Mouse (Mus musculus) cerebellum, adult 2 months (tissue): ENCODE data around the gene Lxn. TPM values are rescaled to one million over a fixed set of nuclear protein-coding genes. Genes with fewer than 3 reads are reported as not detected.

ENCODE experiments used
- DNase-seq, 2 experiments: peaks; one replicate each; pipeline ENCODE4 v3.0.0; 2021
- H3K27ac ChIP-seq: fragments of 200-500 bp; 2 replicates; pipeline ENCODE4 v1.5.1; 2012; ENCODE audit warnings: low read length, control low read depth, inconsistent platforms; ENCODE audit not compliant: insufficient read depth
- H3K27me3 ChIP-seq: fragments of 200-500 bp; 2 replicates; pipeline ENCODE4 v1.6.1; 2012; ENCODE audit warnings: inconsistent platforms, mild to moderate bottlenecking, low read length, moderate library complexity; ENCODE audit not compliant: control insufficient read depth, insufficient read depth
- H3K4me1 ChIP-seq: fragments of 200-500 bp; 2 replicates; pipeline ENCODE4 v1.6.1; 2011; ENCODE audit warnings: low read length; ENCODE audit not compliant: control insufficient read depth, insufficient read depth
- H3K4me3 ChIP-seq: fragments of 200-500 bp; replicated peaks from 2 replicates; pipeline ENCODE3; 2011; ENCODE audit warnings: mild to moderate bottlenecking, low read depth, low read length, control low read depth; ENCODE audit not compliant: insufficient read depth
- CTCF ChIP-seq: fragments of 200-500 bp; IDR thresholded peaks from 2 replicates; pipeline ENCODE4 v1.5.1; 2011; ENCODE audit warnings: low read depth, mild to moderate bottlenecking, control low read depth, low read length, moderate library complexity, borderline replicate concordance; ENCODE audit not compliant: insufficient read depth
- POLR2A ChIP-seq: fragments of 200-500 bp; IDR thresholded peaks from 2 replicates; pipeline ENCODE4 v1.6.1; 2011; ENCODE audit warnings: low read length, control low read depth, borderline replicate concordance; ENCODE audit not compliant: insufficient read depth
- WGBS: fragments of 180-500 bp; shearing (Covaris S2); methylation state at CpG from one replicate; pipeline ENCODE4 v1.1.7; 2018; 5-methylcytosine and 5-hydroxymethylcytosine counted together
- polyA plus RNA-seq: library from polyadenylated mRNA; depleted of rRNA; stranded (reverse); fragments of >200 nt; gene quantifications from 2 replicates; pipeline ENCODE4 v1.2.3, GENCODE M21; 2012

The Lxn gene
- polyA plus RNA-seq, 1 experiment: 153 TPM

- DNase-seq: no peak
- WGBS: 73% methylated on average over 2 of the region's 2 CpGs
- Histone ChIP-seq H3K4me1 (0 out of 2 replicates have a peak, but pooled peaks cover 2% of the 10 kb centered on the region), H3K27ac (no peak overlapping the region), H3K27me3 (no peaks in the 10 kb centered on the region), H3K4me3 (no peak overlapping the region)
- no peak for TF ChIP-seq POLR2A
- TF ChIP-seq CTCF: no peak
These were observed 34.3 kb upstream of the Lxn start for GRCm38 (mm10) chr3:67497998-67498397.

- TF ChIP-seq CTCF (no peak), POLR2A (no peak)
- Histone ChIP-seq H3K4me3 (no peak overlapping the region), H3K4me1 (0 out of 2 replicates have a peak, but pooled peaks cover 3% of the 10 kb centered on the region), H3K27me3 (no peaks in the 10 kb centered on the region), H3K27ac (no peak overlapping the region)
- no peak for DNase-seq
- 76% methylated on average over 10 of the region's 10 CpGs for WGBS
These were observed 32.6 kb upstream of the Lxn start for GRCm38 (mm10) chr3:67496310-67496709.

- 67% methylated on average over 8 of the region's 8 CpGs for WGBS
- H3K27ac ChIP-seq: peak overlapping the region; percentile 39; the same call in 1 of the 2 replicates
- H3K4me3 ChIP-seq: no peak overlapping the region
- no peaks in the 10 kb centered on the region for H3K27me3 ChIP-seq
- H3K4me1 ChIP-seq: 0 out of 2 replicates have a peak, but pooled peaks cover 3% of the 10 kb centered on the region
- TF ChIP-seq POLR2A: no peak
- TF ChIP-seq CTCF: no peak
- DNase-seq: no peak
These were observed 29.4 kb upstream of the Lxn start for GRCm38 (mm10) chr3:67493132-67493531.

- no peak for TF ChIP-seq POLR2A
- no peak for TF ChIP-seq CTCF
- no peak overlapping the region for H3K27ac ChIP-seq
- H3K4me1 ChIP-seq: 0 out of 2 replicates have a peak, but pooled peaks cover 3% of the 10 kb centered on the region
- peak in 1 of 2 experiments; percentile 16 for DNase-seq
- H3K4me3 ChIP-seq: no peak overlapping the region
- 79% methylated on average over 8 of the region's 8 CpGs for WGBS
- H3K27me3 ChIP-seq: no peaks in the 10 kb centered on the region
These were observed 28.6 kb upstream of the Lxn start for GRCm38 (mm10) chr3:67492086-67492869.

- Histone ChIP-seq H3K27ac (no peak overlapping the region), H3K4me1 (0 out of 2 replicates have a peak, but pooled peaks cover 3% of the 10 kb centered on the region), H3K4me3 (no peak overlapping the region), H3K27me3 (no peaks in the 10 kb centered on the region)
- DNase-seq: no peak
- no peak for TF ChIP-seq CTCF
- WGBS: 32% methylated on average over 4 of the region's 4 CpGs
These were observed 26.4 kb upstream of the Lxn start for GRCm38 (mm10) chr3:67490156-67490555.

- WGBS: 86% methylated on average over 2 of the region's 2 CpGs
- no peak for DNase-seq
- Histone ChIP-seq H3K27ac (no peak overlapping the region), H3K4me3 (no peak overlapping the region), H3K4me1 (no peaks in the 10 kb centered on the region), H3K27me3 (no peaks in the 10 kb centered on the region)
- TF ChIP-seq POLR2A: no peak
- TF ChIP-seq CTCF: no peak
These were observed 21.5 kb upstream of the Lxn start for GRCm38 (mm10) chr3:67485233-67485632.

GRCm38 (mm10) chr3:67482400-67482799 is 18.7 kb upstream of the Lxn start:
- WGBS: 87% methylated on average over 10 of the region's 10 CpGs

GRCm38 (mm10) chr3:67479806-67480205 is 16.1 kb upstream of the Lxn start:
- H3K4me3 ChIP-seq: no peak overlapping the region
- DNase-seq: peak in 1 of 2 experiments; percentile 17
- H3K4me1 ChIP-seq: no peaks in the 10 kb centered on the region
- no peak overlapping the region for H3K27ac ChIP-seq
- 53% methylated on average over 11 of the region's 11 CpGs for WGBS
- TF ChIP-seq CTCF: no peak
- no peak for TF ChIP-seq POLR2A
- H3K27me3 ChIP-seq: no peaks in the 10 kb centered on the region

More at GRCm38 (mm10) chr3:67482400-67482799, 18.7 kb upstream of the Lxn start:
- Histone ChIP-seq H3K27me3 (no peaks in the 10 kb centered on the region), H3K4me3 (no peak overlapping the region), H3K27ac (no peak overlapping the region), H3K4me1 (no peaks in the 10 kb centered on the region)
- TF ChIP-seq CTCF: no peak
- TF ChIP-seq POLR2A: no peak
- DNase-seq: no peak
